In the genomic region with DNA sequence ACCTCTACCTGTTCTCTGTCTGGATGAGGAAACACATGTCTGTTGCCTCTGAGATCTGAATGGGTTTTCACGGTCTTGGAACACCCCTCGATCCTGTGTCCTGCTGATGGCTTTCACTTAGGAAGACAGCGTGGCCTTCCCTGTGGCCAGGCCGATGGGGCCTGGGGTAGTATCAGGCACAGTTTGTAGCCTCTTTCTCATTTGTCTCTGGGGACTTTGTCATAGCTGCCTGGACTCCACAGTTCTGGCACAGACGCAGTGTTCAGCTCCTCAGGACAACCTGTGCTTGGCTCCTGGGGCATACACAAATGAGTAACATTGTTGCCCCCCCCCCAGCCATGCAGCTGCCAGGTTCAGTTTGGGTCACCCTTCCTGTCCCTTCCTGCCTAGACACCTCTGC, we compare ENCODE assay signal across 11 mouse cellular contexts. TPM values are rescaled to one million over a fixed set of nuclear protein-coding genes. Genes with fewer than 3 reads are reported as not detected.
DNase-seq lines count a peak whose midpoint lies in the region; ATAC-seq and TF ChIP-seq lines count a peak whose summit lies in the region.
"Had no signal": no experiment of that assay in that cellular context is flagged by ENCODE, and none has a peak within 500 bp of the region (broad histone marks: within the 10 kb centered on the region; RNA-seq: fewer than 3 reads in every experiment).

No protein-coding gene starts in this region.

- TF ChIP-seq EP300 in stomach, postnatal 0 days (optimal IDR thresholded peaks at IDR 0.05): no peak

- H3K4me2 ChIP-seq in heart, embryonic 13.5 days: 0 out of 2 replicates have a peak overlapping the region, but pooled peaks have one; percentile 2
- H3K4me2 ChIP-seq in lung, embryonic 15.5 days: 0 out of 2 replicates have a peak overlapping the region, but pooled peaks have one; percentile 11
- H3K4me2 ChIP-seq in intestine, embryonic 15.5 days (replicated peaks): no peak overlapping the region
- H3K4me2 ChIP-seq in stomach, postnatal 0 days (replicated peaks; ENCODE audit: low read depth): no peak overlapping the region
- H3K4me2 ChIP-seq: embryonic facial prominence, embryonic 12.5 days; liver, embryonic 11.5 days; neural tube, embryonic 13.5 days had no signal

- peak overlapping the region; percentile 20; the same call in 1 of the 2 replicates for H3K27ac ChIP-seq in heart, embryonic 13.5 days (replicated peaks)
- peak overlapping the region; percentile 81 for H3K27ac ChIP-seq in lung, embryonic 15.5 days
- peak overlapping the region; percentile 36; the same call in 1 of the 2 replicates for H3K27ac ChIP-seq in intestine, embryonic 15.5 days
- H3K27ac ChIP-seq in stomach, postnatal 0 days (replicated peaks): peak overlapping the region; percentile 59; the same call in 1 of the 2 replicates
- H3K27ac ChIP-seq: embryonic facial prominence, embryonic 12.5 days; layer of hippocampus, adult 2 months had no signal

- intact Hi-C loops in heart, postnatal 10 days (cut with DNase I): no loop called here

- TF ChIP-seq CTCF in stomach, postnatal 0 days (IDR thresholded peaks at IDR 0.05; ENCODE audit: low read depth): no peak

- H3K27me3 ChIP-seq in heart, embryonic 13.5 days (replicated peaks): peaks cover 24% of the 10 kb centered on the region
- H3K27me3 ChIP-seq in lung, embryonic 15.5 days: no peaks in the 10 kb centered on the region
- H3K27me3 ChIP-seq in intestine, embryonic 15.5 days (replicated peaks): no peaks in the 10 kb centered on the region
- no peaks in the 10 kb centered on the region for H3K27me3 ChIP-seq in stomach, postnatal 0 days (ENCODE audit: control insufficient read depth, insufficient read depth, low read length)
- H3K27me3 ChIP-seq: neural tube, embryonic 13.5 days had no signal

- H3K4me1 ChIP-seq in heart, embryonic 13.5 days: peaks cover 60% of the 10 kb centered on the region
- peaks cover 55% of the 10 kb centered on the region for H3K4me1 ChIP-seq in lung, embryonic 15.5 days
- H3K4me1 ChIP-seq in intestine, embryonic 15.5 days (replicated peaks): peaks cover 54% of the 10 kb centered on the region
- H3K4me1 ChIP-seq in stomach, postnatal 0 days (replicated peaks; ENCODE audit: control insufficient read depth, insufficient read depth): peaks cover 6% of the 10 kb centered on the region; the same call in 1 of the 2 replicates

- 68% methylated on average over 5 of the region's 5 CpGs for WGBS in heart, embryonic 13.5 days
- WGBS in lung, embryonic 15.5 days: 54% methylated on average over 5 of the region's 5 CpGs
- 56% methylated on average over 5 of the region's 5 CpGs for WGBS in intestine, embryonic 15.5 days
- WGBS in stomach, postnatal 0 days: 70% methylated on average over 5 of the region's 5 CpGs

- DNase-seq in heart, postnatal 10 days: no peak
- no peak for DNase-seq in lung, postnatal 36 days
- DNase-seq in stomach, postnatal 0 days (ENCODE audit: low spot score): no peak
- DNase-seq in thymus, postnatal 25 days: no peak

- H3K9ac ChIP-seq in heart, embryonic 13.5 days: no peak overlapping the region
- no peak overlapping the region for H3K9ac ChIP-seq in lung, embryonic 15.5 days
- no peak overlapping the region for H3K9ac ChIP-seq in intestine, embryonic 15.5 days
- no peak overlapping the region for H3K9ac ChIP-seq in stomach, postnatal 0 days (ENCODE audit: low read length)
- H3K9ac ChIP-seq: embryonic facial prominence, embryonic 12.5 days; neural tube, embryonic 13.5 days had no signal

- H3K36me3 ChIP-seq in heart, embryonic 13.5 days: no peaks in the 10 kb centered on the region
- H3K36me3 ChIP-seq in lung, embryonic 15.5 days: no peaks in the 10 kb centered on the region
- H3K36me3 ChIP-seq in intestine, embryonic 15.5 days: no peaks in the 10 kb centered on the region
- no peaks in the 10 kb centered on the region for H3K36me3 ChIP-seq in stomach, postnatal 0 days (ENCODE audit: control insufficient read depth, insufficient read depth, low read length)
- H3K36me3 ChIP-seq: embryonic facial prominence, embryonic 12.5 days; neural tube, embryonic 13.5 days had no signal

- no peak overlapping the region for H3K4me3 ChIP-seq in heart, embryonic 13.5 days
- no peak overlapping the region for H3K4me3 ChIP-seq in lung, embryonic 15.5 days
- no peak overlapping the region for H3K4me3 ChIP-seq in intestine, embryonic 15.5 days (replicated peaks)
- H3K4me3 ChIP-seq in stomach, postnatal 0 days (ENCODE audit: low read depth, low read length): no peak overlapping the region
- H3K4me3 ChIP-seq: embryonic facial prominence, embryonic 12.5 days; layer of hippocampus, adult 2 months; neural tube, embryonic 13.5 days had no signal

- H3K9me3 ChIP-seq in heart, embryonic 13.5 days: no peaks in the 10 kb centered on the region
- no peaks in the 10 kb centered on the region for H3K9me3 ChIP-seq in lung, embryonic 15.5 days
- no peaks in the 10 kb centered on the region for H3K9me3 ChIP-seq in intestine, embryonic 15.5 days
- H3K9me3 ChIP-seq in stomach, postnatal 0 days (ENCODE audit: control insufficient read depth, low read length): no peaks in the 10 kb centered on the region
- H3K9me3 ChIP-seq: embryonic facial prominence, embryonic 12.5 days; neural tube, embryonic 13.5 days had no signal

- ATAC-seq in heart, embryonic 13.5 days (ENCODE audit: extremely low read depth, insufficient number of reproducible peaks, low FRiP score, low TSS enrichment): no peak
- ATAC-seq in lung, embryonic 15.5 days (ENCODE audit: borderline replicate concordance, extremely low read depth, low FRiP score, low TSS enrichment): peak; percentile 1; the same call in 1 of the 2 replicates
- no peak for ATAC-seq in intestine, embryonic 15.5 days
- ATAC-seq in stomach, postnatal 0 days (ENCODE audit: low FRiP score, low TSS enrichment): no peak

RNA-seq across cellular contexts. Expression of a gene that starts 17.5 kb away (rescaled TPM):
- polyA plus RNA-seq in heart, embryonic 13.5 days (2015; fragmentation: Nextera tagmentation; extraction: Ambion mirVana): 8.4 and 9.1 TPM in 2 replicates
- total RNA-seq in heart, postnatal 10 days (2021): 1 to 10 TPM; 2.4 to 6.2 TPM
- 10.8 and 12.7 TPM in 2 replicates for polyA plus RNA-seq in lung, embryonic 15.5 days (2015; fragmentation: Nextera tagmentation; extraction: Ambion mirVana)
- polyA plus RNA-seq in intestine, embryonic 15.5 days (2015; fragmentation: Nextera tagmentation; extraction: Ambion mirVana): 15.6 and 15.8 TPM in 2 replicates
- 3.0 and 3.5 TPM in 2 replicates for polyA plus RNA-seq in stomach, postnatal 0 days (2015; fragmentation: Nextera tagmentation; extraction: Ambion mirVana)

RNA-seq across cellular contexts. Expression of a gene that starts 24.2 kb away (rescaled TPM):
- 54.8 and 55.9 TPM in 2 replicates for polyA plus RNA-seq in heart, embryonic 13.5 days (2015; fragmentation: Nextera tagmentation; extraction: Ambion mirVana)
- total RNA-seq in heart, postnatal 10 days (2021): 10 to 100 TPM; 56.5 to 57.8 TPM
- polyA plus RNA-seq in lung, embryonic 15.5 days (2015; fragmentation: Nextera tagmentation; extraction: Ambion mirVana): 88.2 and 94.9 TPM in 2 replicates
- polyA plus RNA-seq in intestine, embryonic 15.5 days (2015; fragmentation: Nextera tagmentation; extraction: Ambion mirVana): 66.8 and 72.0 TPM in 2 replicates
- polyA plus RNA-seq in stomach, postnatal 0 days (2015; fragmentation: Nextera tagmentation; extraction: Ambion mirVana): 50.8 and 58.7 TPM in 2 replicates

RNA-seq across cellular contexts. Expression of a gene that starts 44.0 kb away (rescaled TPM):
- polyA plus RNA-seq in heart, embryonic 13.5 days (2015; fragmentation: Nextera tagmentation; extraction: Ambion mirVana): 1.2 and 1.3 TPM in 2 replicates
- total RNA-seq in heart, postnatal 10 days (2021): 1 to 10 TPM; 3.2 to 3.8 TPM
- polyA plus RNA-seq in lung, embryonic 15.5 days (2015; fragmentation: Nextera tagmentation; extraction: Ambion mirVana): 1.1 and 1.4 TPM in 2 replicates
- 2.4 and 2.6 TPM in 2 replicates for polyA plus RNA-seq in intestine, embryonic 15.5 days (2015; fragmentation: Nextera tagmentation; extraction: Ambion mirVana)
- 0.65 and 0.75 TPM in 2 replicates for polyA plus RNA-seq in stomach, postnatal 0 days (2015; fragmentation: Nextera tagmentation; extraction: Ambion mirVana)

Comparison
In these comparisons a context has a peak if more than half of its experiments do, and no peak if none do; other contexts are left out.
1. H3K27ac ChIP-seq: peak in every context shown above with its lines; median percentile 81 in lung, embryonic 15.5 days; 59 in stomach, postnatal 0 days; 36 in intestine, embryonic 15.5 days; 20 in heart, embryonic 13.5 days.
2. H3K4me2 ChIP-seq: peak in heart, embryonic 13.5 days (single experiment) and lung, embryonic 15.5 days (single experiment); none in intestine, embryonic 15.5 days (single experiment) and stomach, postnatal 0 days (single experiment).